Mouse (Mus musculus) E14TG2a.4 (cell line): ENCODE measurements around the gene Tgfbr1.

Experiments used
- CTCF ChIP-seq: conservative IDR thresholded peaks from 2 replicates; pipeline ENCODE4 v1.5.1; 2014; ENCODE audit warnings: low read length
- POU5F1 ChIP-seq: IDR thresholded peaks from 2 replicates; pipeline ENCODE4 v1.6.1; 2014; ENCODE audit warnings: low read length, borderline replicate concordance

GRCm38 (mm10) chr4:47327782-47328181, 25.2 kb upstream of the Tgfbr1 start:
- TF ChIP-seq POU5F1 (no peak), CTCF (no peak)
